Mouse (Mus musculus) midbrain, embryonic 11.5 days (tissue): Measurements from ENCODE around the gene Il12rb1. TPM values are rescaled to one million over a fixed set of nuclear protein-coding genes. Genes with fewer than 3 reads are reported as not detected.

Experiments used
- ATAC-seq: fragments of 200-750 bp; cut with Nextera tagmentation; 2 replicates; pipeline ENCODE4 v1.8.0; 2017; ENCODE audit warnings: moderate TSS enrichment, moderate library complexity; ENCODE audit not compliant: low FRiP score
- DNase-seq: peaks from one replicate; pipeline ENCODE4 v3.0.0; 2015; ENCODE audit warnings: low spot score; ENCODE audit errors: missing footprints
- H3K27ac ChIP-seq: fragments of 300-500 bp; sonication (generic); 2 replicates; pipeline ENCODE4 v1.5.1; 2014; ENCODE audit warnings: low read depth, low read length
- H3K27me3 ChIP-seq: fragments of 300-500 bp; sonication (generic); 2 replicates; pipeline ENCODE4 v1.6.1; 2014; ENCODE audit warnings: mild to moderate bottlenecking, low read length, moderate library complexity, mixed read lengths; ENCODE audit not compliant: control insufficient read depth, insufficient read depth
- H3K36me3 ChIP-seq: fragments of 300-500 bp; sonication (generic); 2 replicates; pipeline ENCODE4 v1.6.1; 2014; ENCODE audit warnings: mild to moderate bottlenecking, low read length, moderate library complexity, mixed read lengths; ENCODE audit not compliant: control insufficient read depth, insufficient read depth
- H3K4me1 ChIP-seq: fragments of 300-500 bp; sonication (generic); 2 replicates; pipeline ENCODE4 v1.6.1; 2014; ENCODE audit warnings: low read length; ENCODE audit not compliant: control insufficient read depth, insufficient read depth
- H3K4me2 ChIP-seq: fragments of 300-500 bp; sonication (generic); 2 replicates; pipeline ENCODE4 v1.6.1; 2014; ENCODE audit warnings: mild to moderate bottlenecking, moderate library complexity
- H3K4me3 ChIP-seq: fragments of 300-500 bp; sonication (generic); 2 replicates; pipeline ENCODE4 v1.5.1; 2014; ENCODE audit warnings: low read depth, low read length
- H3K9ac ChIP-seq: fragments of 300-500 bp; sonication (generic); 2 replicates; pipeline ENCODE4 v1.6.1; 2014; ENCODE audit warnings: low read length
- H3K9me3 ChIP-seq: fragments of 300-500 bp; sonication (generic); 2 replicates; pipeline ENCODE4 v1.6.1; 2016; ENCODE audit warnings: low read length; ENCODE audit not compliant: control insufficient read depth
- WGBS: fragments of 180-500 bp; shearing (Covaris S2); extraction: QIAGEN DNeasy Blood & Tissue Kit; methylation state at CpG from one replicate; pipeline ENCODE4 v1.1.7; 2014; 5-methylcytosine and 5-hydroxymethylcytosine counted together
- polyA plus RNA-seq: library from polyadenylated mRNA; unstranded; fragments of >200 nt; fragmentation: Nextera tagmentation; extraction: Ambion mirVana; gene quantifications from 2 replicates; pipeline ENCODE4 v1.2.1, GENCODE M21; 2014

The Il12rb1 gene
- polyA plus RNA-seq: 0.38 TPM in 1 of 2 replicates, not detected in the other

GRCm38 (mm10) chr8:70808239-70808638 is at the start of gene Il12rb1:
Gene Il12rb1, plus strand, starts transcription at chr8:70808449.
- Histone ChIP-seq H3K4me2 (no peak within 1 kb of the TSS), H3K27me3 (peaks cover 20% of the 10 kb centered on the region)

DNA sequence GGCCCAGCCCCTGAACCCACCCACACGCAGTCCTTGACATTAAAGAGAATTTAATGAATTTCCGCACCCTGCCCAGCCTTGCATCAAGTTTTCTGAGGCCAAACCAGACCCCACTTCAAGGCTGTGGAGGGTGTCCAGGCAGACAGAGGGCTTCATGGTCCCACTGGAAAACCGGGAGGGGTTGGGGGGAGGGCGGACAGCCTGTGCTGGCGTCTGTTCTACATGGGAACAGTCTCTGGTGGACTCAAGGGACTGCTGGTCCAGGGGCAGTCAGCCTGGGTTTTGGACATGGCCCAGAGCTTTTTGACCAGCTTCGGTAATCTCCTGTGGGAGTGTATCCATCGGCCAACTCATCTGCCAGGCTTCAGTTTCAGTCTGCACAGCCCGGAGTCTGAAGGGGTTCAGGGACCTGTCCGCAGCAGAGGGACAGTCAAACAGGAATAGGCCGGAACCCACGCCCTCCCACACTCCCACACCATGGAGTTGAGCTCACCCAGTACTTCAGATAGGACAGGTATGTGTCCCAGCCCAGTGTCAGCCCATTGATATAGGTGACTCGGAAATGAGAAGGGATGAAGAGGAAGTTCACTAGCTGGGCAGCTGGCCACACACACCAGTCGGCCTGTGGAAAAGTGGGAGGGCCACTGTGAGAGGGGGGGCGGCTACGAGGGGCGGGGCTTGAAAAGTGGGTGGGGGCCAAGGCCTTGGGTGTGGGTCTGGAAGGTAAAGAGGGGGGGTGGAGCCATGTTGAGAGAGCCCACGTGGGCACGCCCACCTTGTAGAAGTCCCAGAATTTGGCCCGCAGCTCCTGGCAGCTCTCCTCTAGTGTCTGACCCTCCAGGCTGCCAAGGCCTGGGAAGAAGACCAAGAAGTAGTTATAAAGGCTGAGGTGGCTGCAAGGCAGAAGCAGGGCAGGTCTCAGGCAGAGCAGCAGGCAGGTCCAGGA is 49.4 kb upstream of the Il12rb1 start:
- ATAC-seq (no peak), DNase-seq (no peak)
- Histone ChIP-seq H3K4me2 (no peak overlapping the region), H3K27me3 (no peaks in the 10 kb centered on the region), H3K36me3 (no peaks in the 10 kb centered on the region), H3K4me3 (no peak overlapping the region), H3K9me3 (no peaks in the 10 kb centered on the region), H3K4me1 (peaks cover 11% of the 10 kb centered on the region; the same call in 1 of the 2 replicates), H3K9ac (no peak overlapping the region), H3K27ac (no peak overlapping the region)
- WGBS: 76% methylated on average over 19 of the region's 19 CpGs

More at GRCm38 (mm10) chr8:70808239-70808638, at the start of gene Il12rb1:
- 77% methylated on average over 5 of the region's 5 CpGs for WGBS
- Histone ChIP-seq H3K36me3 (no peaks in the 10 kb centered on the region), H3K27ac (no peak within 1 kb of the TSS), H3K4me1 (peaks cover 6% of the 10 kb centered on the region), H3K9ac (no peak within 1 kb of the TSS), H3K4me3 (no peak within 1 kb of the TSS), H3K9me3 (no peaks in the 10 kb centered on the region)
- ATAC-seq (no peak), DNase-seq (no peak)

DNA sequence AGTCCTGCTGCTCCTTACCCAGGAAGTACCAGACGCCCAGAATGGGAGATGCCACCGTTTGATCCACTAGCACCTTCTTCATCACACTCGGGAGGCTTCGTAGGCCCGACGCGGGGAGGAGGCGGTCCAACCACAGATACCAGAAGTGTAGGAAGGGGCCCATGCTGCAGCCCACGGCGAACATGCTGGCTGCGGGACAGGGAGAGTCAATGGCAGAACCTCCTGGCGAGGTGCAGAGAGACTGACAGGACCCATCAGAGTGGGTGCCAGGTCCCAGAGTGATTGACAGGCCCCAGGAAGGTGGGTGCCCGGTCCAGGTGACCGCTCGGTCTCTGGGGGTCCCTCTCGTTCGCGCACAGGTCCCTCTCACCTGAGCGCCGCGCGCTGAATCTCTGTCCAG is 47.9 kb upstream of the Il12rb1 start:
- H3K9ac ChIP-seq: peak overlapping the region; percentile 77
- peak overlapping the region; percentile 68 for H3K4me3 ChIP-seq
- no peaks in the 10 kb centered on the region for H3K9me3 ChIP-seq
- DNase-seq (peak; percentile 87), ATAC-seq (no peak; the same call in 1 of the 2 replicates)
- H3K4me2 ChIP-seq: peak overlapping the region; percentile 100
- H3K27me3 ChIP-seq: no peaks in the 10 kb centered on the region
- H3K4me1 ChIP-seq: peaks cover 6% of the 10 kb centered on the region; the same call in 1 of the 2 replicates
- H3K27ac ChIP-seq: no peak overlapping the region
- whole genome bisulfite sequencing: 1% methylated on average over 22 of the region's 22 CpGs
- H3K36me3 ChIP-seq: no peaks in the 10 kb centered on the region

DNA sequence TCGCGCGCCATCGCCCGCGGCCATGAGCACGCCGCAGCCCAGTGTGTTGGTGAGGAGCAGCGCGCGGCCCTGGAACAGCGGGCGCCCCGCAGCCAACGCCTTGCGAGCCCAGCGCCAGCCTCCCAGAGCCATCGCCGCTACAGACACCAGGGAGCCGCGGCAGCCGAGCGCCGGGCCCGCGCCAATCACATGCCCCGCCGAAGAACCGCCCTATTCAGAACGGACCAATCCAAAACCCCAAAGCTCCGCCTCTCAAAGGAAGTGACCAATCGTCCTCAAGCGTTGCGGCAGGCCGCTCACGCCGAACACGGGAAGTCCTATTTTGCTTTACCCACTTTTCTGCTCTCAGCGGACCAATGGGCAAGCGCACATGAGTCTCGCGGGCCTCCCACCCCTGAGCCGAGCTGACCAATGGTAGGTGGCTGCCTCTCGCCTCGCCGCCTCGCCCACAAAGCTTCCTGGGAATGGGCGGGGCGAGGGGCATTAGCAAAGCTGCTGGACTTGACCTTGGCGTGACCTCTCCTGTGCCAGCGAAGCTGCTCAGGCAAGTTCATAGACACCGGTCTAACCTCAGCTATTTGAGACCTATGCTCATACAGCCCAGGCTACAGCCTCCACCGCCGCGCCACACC is 47.4 kb upstream of the Il12rb1 start, which contains the start of gene Mpv17l2:
Gene Mpv17l2, minus strand, starts transcription at position 172 of the 632 bp plus-strand sequence.
- Histone ChIP-seq H3K27me3 (peaks cover under 1% of the 10 kb centered on the region; the same call in 1 of the 2 replicates), H3K9ac (peak within 1 kb of the TSS; percentile 77), H3K9me3 (no peaks in the 10 kb centered on the region), H3K27ac (no peak within 1 kb of the TSS), H3K4me3 (peak within 1 kb of the TSS; percentile 68), H3K4me2 (peak within 1 kb of the TSS; percentile 100), H3K36me3 (no peaks in the 10 kb centered on the region), H3K4me1 (peaks cover 8% of the 10 kb centered on the region)
- ATAC-seq (peak; percentile 97), DNase-seq (peak; percentile 98)
- under 1% methylated on average over 55 of the region's 55 CpGs for WGBS

GRCm38 (mm10) chr8:70762118-70762517 is 46.1 kb upstream of the Il12rb1 start:
- no peak for ATAC-seq
- no peak overlapping the region for H3K27ac ChIP-seq
- H3K27me3 ChIP-seq: peaks cover 2% of the 10 kb centered on the region; the same call in 1 of the 2 replicates
- H3K36me3 ChIP-seq: no peaks in the 10 kb centered on the region
- H3K4me1 ChIP-seq: peaks cover 19% of the 10 kb centered on the region
- H3K9me3 ChIP-seq: no peaks in the 10 kb centered on the region
- no peak overlapping the region for H3K4me3 ChIP-seq
- no peak overlapping the region for H3K4me2 ChIP-seq
- no peak overlapping the region for H3K9ac ChIP-seq
- DNase-seq: no peak
- 83% methylated on average over 1 of the region's 1 CpGs for WGBS

DNA sequence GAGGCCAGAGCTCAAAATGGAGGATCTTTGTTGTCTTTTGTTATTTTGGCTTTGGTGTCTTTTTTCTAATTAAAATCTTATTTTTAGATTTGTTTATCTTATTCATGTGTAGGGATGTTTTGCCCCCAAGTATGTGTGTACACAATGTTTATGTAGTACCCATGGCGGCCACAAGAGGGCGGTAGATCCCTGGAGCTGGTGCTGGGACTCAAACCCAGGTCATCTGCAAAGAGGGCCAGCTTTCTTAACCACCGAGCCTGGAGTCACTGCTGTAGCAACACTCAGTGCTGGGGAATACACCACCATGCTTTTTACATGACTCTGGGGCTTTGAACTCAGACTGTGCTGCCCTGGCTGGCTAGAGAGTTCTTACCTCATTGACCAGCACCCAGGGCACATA is 44.9 kb upstream of the Il12rb1 start:
- 6% methylated on average over 3 of the region's 3 CpGs for WGBS
- ATAC-seq (no peak), DNase-seq (peak; percentile 92)
- H3K4me3 ChIP-seq: no peak overlapping the region
- no peak overlapping the region for H3K4me2 ChIP-seq
- peaks cover 19% of the 10 kb centered on the region for H3K4me1 ChIP-seq
- H3K27me3 ChIP-seq: peaks cover 2% of the 10 kb centered on the region; the same call in 1 of the 2 replicates
- no peak overlapping the region for H3K27ac ChIP-seq
- peaks cover 3% of the 10 kb centered on the region; the same call in 1 of the 2 replicates for H3K36me3 ChIP-seq
- no peaks in the 10 kb centered on the region for H3K9me3 ChIP-seq
- no peak overlapping the region for H3K9ac ChIP-seq

GRCm38 (mm10) chr8:70764026-70764425 is 44.2 kb upstream of the Il12rb1 start:
- no peak overlapping the region for H3K27ac ChIP-seq
- no peak overlapping the region for H3K9ac ChIP-seq
- DNase-seq (no peak), ATAC-seq (no peak)
- H3K4me2 ChIP-seq: no peak overlapping the region
- peaks cover 9% of the 10 kb centered on the region; the same call in 1 of the 2 replicates for H3K36me3 ChIP-seq
- no peak overlapping the region for H3K4me3 ChIP-seq
- 87% methylated on average over 8 of the region's 8 CpGs for WGBS
- no peaks in the 10 kb centered on the region for H3K9me3 ChIP-seq
- peaks cover 2% of the 10 kb centered on the region; the same call in 1 of the 2 replicates for H3K27me3 ChIP-seq
- peaks cover 19% of the 10 kb centered on the region for H3K4me1 ChIP-seq

DNA sequence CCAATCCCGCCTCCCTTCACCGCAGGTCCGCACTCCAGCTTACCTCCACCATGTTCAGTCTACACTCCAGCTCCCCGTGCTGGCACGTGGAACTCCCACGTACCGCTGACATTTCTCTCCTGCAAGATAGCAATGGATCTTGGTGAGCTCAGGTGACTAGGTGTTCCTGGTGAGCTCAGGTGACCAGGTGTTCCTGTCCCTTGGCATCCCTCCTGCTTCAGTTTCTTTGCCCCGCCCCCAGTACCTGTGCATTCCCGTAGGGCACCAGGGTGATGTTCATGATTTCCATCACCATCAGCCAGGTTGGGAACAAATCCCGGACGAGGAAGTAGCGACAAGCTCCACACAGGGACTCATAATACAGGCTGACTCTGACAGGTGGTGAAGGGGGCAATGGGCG is 43.6 kb upstream of the Il12rb1 start:
- peaks cover 19% of the 10 kb centered on the region for H3K4me1 ChIP-seq
- no peak overlapping the region for H3K4me2 ChIP-seq
- DNase-seq (no peak), ATAC-seq (no peak)
- no peak overlapping the region for H3K27ac ChIP-seq
- H3K9me3 ChIP-seq: no peaks in the 10 kb centered on the region
- H3K9ac ChIP-seq: no peak overlapping the region
- 94% methylated on average over 13 of the region's 13 CpGs for WGBS
- peaks cover 2% of the 10 kb centered on the region; the same call in 1 of the 2 replicates for H3K27me3 ChIP-seq
- peaks cover 9% of the 10 kb centered on the region; the same call in 1 of the 2 replicates for H3K36me3 ChIP-seq
- no peak overlapping the region for H3K4me3 ChIP-seq
